17 mouse cellular contexts compared by ENCODE assay signal in the genomic region with DNA sequence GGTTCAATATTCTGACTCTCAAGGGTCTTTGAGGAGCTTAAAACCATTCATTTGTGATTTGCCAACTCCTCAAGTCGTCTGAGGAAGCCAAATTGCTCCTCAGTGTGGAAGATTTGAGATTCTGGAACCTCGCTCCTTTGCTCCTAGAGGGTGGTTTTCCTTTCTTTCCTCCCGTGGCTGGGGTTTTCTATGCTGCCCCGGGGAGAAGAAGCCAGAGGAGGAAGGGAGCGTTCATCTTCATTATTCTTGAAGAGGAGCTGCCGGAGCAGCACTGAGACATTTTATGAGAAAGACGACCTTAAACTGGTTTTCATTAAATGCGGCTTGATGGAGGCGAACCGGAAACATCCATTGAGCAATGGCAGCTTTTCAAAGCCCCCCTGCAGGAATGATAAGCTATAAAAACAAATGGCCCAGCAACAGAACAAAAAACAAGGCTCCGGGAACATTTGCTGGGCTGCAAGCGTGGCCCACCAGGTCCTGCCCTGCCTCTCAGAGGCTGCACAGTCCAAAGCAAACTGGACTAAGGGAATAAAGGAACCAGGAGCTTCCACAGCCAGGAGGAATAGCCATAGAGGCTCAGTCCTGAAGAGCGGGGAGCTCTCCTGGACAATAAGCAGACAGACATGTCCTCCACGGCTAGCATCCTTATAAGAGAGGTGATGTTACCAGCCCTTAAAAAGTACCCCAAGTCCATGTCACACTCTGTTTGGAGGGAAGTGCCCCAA.
A peak's percentile ranks its signal among the peaks of the same experiment; 100 is the strongest.
DNase-seq lines count a peak whose midpoint lies in the region; ATAC-seq lines count a peak whose summit lies in the region.
"Had no signal": no experiment of that assay in that cellular context is flagged by ENCODE, and none has a peak within 500 bp of the region (broad histone marks: within the 10 kb centered on the region; RNA-seq: fewer than 3 reads in every experiment).

No protein-coding gene starts in this region.

- whole genome bisulfite sequencing in heart, embryonic 12.5 days: 41% methylated on average over 14 of the region's 14 CpGs
- WGBS in embryonic facial prominence, embryonic 14.5 days: 31% methylated on average over 14 of the region's 14 CpGs
- WGBS in limb, embryonic 10.5 days: 24% methylated on average over 14 of the region's 14 CpGs
- WGBS in liver, embryonic 12.5 days (ENCODE audit: insufficient replicate concordance): 53% methylated on average over 14 of the region's 14 CpGs

- no peak for DNase-seq in heart, postnatal 4 days
- peak; percentile 17 for DNase-seq in R1 (ENCODE audit: low read depth, low spot score)
- no peak for DNase-seq in embryonic facial prominence, embryonic 14.5 days (ENCODE audit: low spot score)
- DNase-seq in limb, embryonic 10.5 days (ENCODE audit: low spot score): peak; percentile 48
- no peak for DNase-seq in layer of hippocampus, adult 9-10 months (ENCODE audit: low spot score)
- DNase-seq in adrenal gland, adult 8-10 months: no peak
- DNase-seq: B cell, adult 2 months; cerebellum, postnatal 10 days; gastrocnemius, adult 2 months; lung, adult 2 months; right cerebral cortex, postnatal 4 days had no signal

- no peaks in the 10 kb centered on the region for H3K27me3 ChIP-seq in heart, embryonic 12.5 days (replicated peaks)
- no peaks in the 10 kb centered on the region for H3K27me3 ChIP-seq in embryonic facial prominence, embryonic 14.5 days (replicated peaks; ENCODE audit: control insufficient read depth, insufficient read depth, low read length)
- 0 out of 2 replicates have a peak, but pooled peaks cover 7% of the 10 kb centered on the region for H3K27me3 ChIP-seq in limb, embryonic 10.5 days (ENCODE audit: low read depth, poor library complexity, severe bottlenecking)
- 0 out of 2 replicates have a peak, but pooled peaks cover 5% of the 10 kb centered on the region for H3K27me3 ChIP-seq in liver, embryonic 12.5 days (replicated peaks)
- H3K27me3 ChIP-seq: stomach, embryonic 15.5 days had no signal

- H3K4me1 ChIP-seq in heart, embryonic 12.5 days (replicated peaks): peaks cover 33% of the 10 kb centered on the region
- H3K4me1 ChIP-seq in embryonic facial prominence, embryonic 14.5 days (ENCODE audit: control insufficient read depth, insufficient read depth, low read length): peaks cover 30% of the 10 kb centered on the region
- H3K4me1 ChIP-seq in limb, embryonic 10.5 days: peaks cover 64% of the 10 kb centered on the region
- H3K4me1 ChIP-seq in liver, embryonic 12.5 days: no peaks in the 10 kb centered on the region

- no peak overlapping the region for H3K27ac ChIP-seq in heart, embryonic 12.5 days (ENCODE audit: poor library complexity, severe bottlenecking)
- H3K27ac ChIP-seq in embryonic facial prominence, embryonic 14.5 days (replicated peaks; ENCODE audit: low read depth, low read length): peak overlapping the region; percentile 33
- H3K27ac ChIP-seq in limb, embryonic 10.5 days: peak overlapping the region; percentile 74
- no peak overlapping the region for H3K27ac ChIP-seq in liver, embryonic 12.5 days
- H3K27ac ChIP-seq: gastrocnemius, adult 2 months; stomach, embryonic 15.5 days had no signal

- H3K9me3 ChIP-seq in heart, embryonic 12.5 days (replicated peaks): no peaks in the 10 kb centered on the region
- no peaks in the 10 kb centered on the region for H3K9me3 ChIP-seq in embryonic facial prominence, embryonic 14.5 days (ENCODE audit: control insufficient read depth, low read length)
- no peaks in the 10 kb centered on the region for H3K9me3 ChIP-seq in limb, embryonic 10.5 days (replicated peaks)
- no peaks in the 10 kb centered on the region for H3K9me3 ChIP-seq in liver, embryonic 12.5 days (replicated peaks)
- H3K9me3 ChIP-seq: stomach, embryonic 15.5 days had no signal

- no peak overlapping the region for H3K4me2 ChIP-seq in heart, embryonic 12.5 days
- H3K4me2 ChIP-seq in embryonic facial prominence, embryonic 14.5 days (ENCODE audit: low read depth, low read length): no peak overlapping the region
- H3K4me2 ChIP-seq in liver, embryonic 12.5 days: no peak overlapping the region
- H3K4me2 ChIP-seq: stomach, embryonic 15.5 days had no signal

- H3K4me3 ChIP-seq in heart, embryonic 12.5 days: no peak overlapping the region
- no peak overlapping the region for H3K4me3 ChIP-seq in embryonic facial prominence, embryonic 14.5 days (ENCODE audit: low read depth, low read length)
- no peak overlapping the region for H3K4me3 ChIP-seq in limb, embryonic 10.5 days
- H3K4me3 ChIP-seq in liver, embryonic 12.5 days: no peak overlapping the region
- H3K4me3 ChIP-seq: erythroblast, embryonic 14.5 days; gastrocnemius, adult 2 months; stomach, embryonic 15.5 days had no signal

- peak; percentile 48; the same call in 1 of the 2 replicates for ATAC-seq in heart, embryonic 12.5 days (ENCODE audit: insufficient number of reproducible peaks, low FRiP score)
- no peak for ATAC-seq in embryonic facial prominence, embryonic 14.5 days (ENCODE audit: low read depth)
- no peak for ATAC-seq in liver, embryonic 12.5 days
- ATAC-seq: intestine, embryonic 16.5 days had no signal

- no peak overlapping the region for H3K9ac ChIP-seq in heart, embryonic 12.5 days
- no peak overlapping the region for H3K9ac ChIP-seq in embryonic facial prominence, embryonic 14.5 days (ENCODE audit: low read depth, low read length)
- no peak overlapping the region for H3K9ac ChIP-seq in liver, embryonic 12.5 days
- H3K9ac ChIP-seq: stomach, embryonic 15.5 days had no signal

- no peaks in the 10 kb centered on the region for H3K36me3 ChIP-seq in heart, embryonic 12.5 days
- H3K36me3 ChIP-seq in embryonic facial prominence, embryonic 14.5 days (ENCODE audit: control insufficient read depth, insufficient read depth, low read length): no peaks in the 10 kb centered on the region
- H3K36me3 ChIP-seq in limb, embryonic 10.5 days: no peaks in the 10 kb centered on the region
- H3K36me3 ChIP-seq in liver, embryonic 12.5 days: no peaks in the 10 kb centered on the region
- H3K36me3 ChIP-seq: G1E; stomach, embryonic 15.5 days had no signal

Comparison
In these comparisons a context has a peak if more than half of its experiments do, and no peak if none do; other contexts are left out.
1. H3K27ac ChIP-seq: peak in embryonic facial prominence, embryonic 14.5 days (single experiment) and limb, embryonic 10.5 days (single experiment); none in heart, embryonic 12.5 days (single experiment) and liver, embryonic 12.5 days (single experiment).
2. DNase-seq: peak in R1 (single experiment) and limb, embryonic 10.5 days (single experiment); none in heart, postnatal 4 days (single experiment), embryonic facial prominence, embryonic 14.5 days (single experiment), layer of hippocampus, adult 9-10 months (single experiment) and adrenal gland, adult 8-10 months (single experiment).